Mouse (Mus musculus) neural tube, embryonic 11.5 days (tissue): ENCODE data around the gene Ston2. TPM values are rescaled to one million over a fixed set of nuclear protein-coding genes. Genes with fewer than 3 reads are reported as not detected.

Experiments
- ATAC-seq: fragments of 200-750 bp; cut with Nextera tagmentation; 2 replicates; pipeline ENCODE4 v1.8.0; 2017; ENCODE audit warnings: moderate number of reproducible peaks, mild to moderate bottlenecking, moderate TSS enrichment, moderate library complexity; ENCODE audit not compliant: insufficient read depth, low FRiP score, low TSS enrichment
- DNase-seq: peaks from one replicate; pipeline ENCODE4 v3.0.0-alpha.2; 2015; ENCODE audit warnings: low spot score
- H3K27ac ChIP-seq: fragments of 300-500 bp; sonication (generic); 2 replicates; pipeline ENCODE4 v1.5.1; 2014; ENCODE audit warnings: low read depth, mild to moderate bottlenecking, low read length
- H3K27me3 ChIP-seq: fragments of 300-500 bp; sonication (generic); 2 replicates; pipeline ENCODE4 v1.6.1; 2014; ENCODE audit warnings: mild to moderate bottlenecking, low read length, mixed read lengths; ENCODE audit not compliant: control insufficient read depth, insufficient read depth
- H3K36me3 ChIP-seq: fragments of 300-500 bp; sonication (generic); 2 replicates; pipeline ENCODE4 v1.6.1; 2014; ENCODE audit warnings: mild to moderate bottlenecking, low read length, moderate library complexity, mixed read lengths; ENCODE audit not compliant: control insufficient read depth, insufficient read depth
- H3K4me1 ChIP-seq: fragments of 300-500 bp; sonication (generic); 2 replicates; pipeline ENCODE4 v1.6.1; 2014; ENCODE audit warnings: low read length, mixed read lengths; ENCODE audit not compliant: control insufficient read depth, insufficient read depth
- H3K4me2 ChIP-seq: fragments of 300-500 bp; sonication (generic); 2 replicates; pipeline ENCODE4 v1.6.1; 2014; ENCODE audit warnings: low read depth, mild to moderate bottlenecking, moderate library complexity
- H3K4me3 ChIP-seq: fragments of 300-500 bp; sonication (generic); 2 replicates; pipeline ENCODE4 v1.5.1; 2014; ENCODE audit warnings: low read depth, low read length
- H3K9ac ChIP-seq: fragments of 300-500 bp; sonication (generic); 2 replicates; pipeline ENCODE4 v1.6.1; 2014; ENCODE audit warnings: mild to moderate bottlenecking, low read length
- H3K9me3 ChIP-seq: fragments of 300-500 bp; sonication (generic); 2 replicates; pipeline ENCODE4 v1.6.1; 2016; ENCODE audit warnings: low read length; ENCODE audit not compliant: control insufficient read depth
- WGBS: fragments of 180-500 bp; shearing (Covaris S2); extraction: QIAGEN DNeasy Blood & Tissue Kit; methylation state at CpG from one replicate; pipeline ENCODE4 v1.1.7; 2014; 5-methylcytosine and 5-hydroxymethylcytosine counted together
- polyA plus RNA-seq: library from polyadenylated mRNA; unstranded; fragments of >200 nt; fragmentation: Nextera tagmentation; extraction: Ambion mirVana; gene quantifications from 2 replicates; pipeline ENCODE4 v1.2.1, GENCODE M21; 2014

The Ston2 gene
- polyA plus RNA-seq, result 7.3 and 9.6 TPM in 2 replicates

DNA sequence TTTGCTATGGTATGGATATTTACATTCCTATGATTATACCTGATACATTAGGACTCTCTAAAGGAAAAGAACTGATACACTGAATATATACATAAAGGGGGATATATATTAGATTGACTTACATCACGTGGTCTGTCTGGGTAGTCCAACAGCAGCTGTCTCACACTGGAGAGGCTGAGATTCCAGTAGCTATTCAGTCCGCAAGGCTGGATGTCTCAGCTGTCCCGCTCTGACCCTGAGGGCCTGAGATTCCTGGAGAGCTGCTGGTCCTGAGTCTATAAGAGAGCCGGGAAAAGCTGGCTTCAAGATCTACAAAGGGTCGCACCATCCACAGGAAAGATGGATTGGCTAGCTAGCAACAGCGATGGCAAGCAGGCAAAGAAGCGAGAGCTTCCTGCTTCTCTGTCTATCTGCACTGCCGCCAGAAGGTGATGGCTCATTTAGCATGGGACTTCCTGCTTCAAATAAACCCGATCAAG is at the start of gene Ston2:
Gene Ston2 (minus strand): TSS at position 429 of the 479 bp plus-strand sequence.
- no peaks in the 10 kb centered on the region for H3K4me1 ChIP-seq
- ATAC-seq, result no peak
- H3K4me2 ChIP-seq, result no peak within 1 kb of the TSS
- H3K27ac ChIP-seq, result no peak within 1 kb of the TSS
- no peak within 1 kb of the TSS for H3K9ac ChIP-seq
- WGBS, result 71% methylated on average over 9 of the region's 9 CpGs
- H3K9me3 ChIP-seq, result no peaks in the 10 kb centered on the region
- no peaks in the 10 kb centered on the region for H3K27me3 ChIP-seq
- H3K4me3 ChIP-seq, result no peak within 1 kb of the TSS
- no peaks in the 10 kb centered on the region for H3K36me3 ChIP-seq
- DNase-seq, result no peak

DNA sequence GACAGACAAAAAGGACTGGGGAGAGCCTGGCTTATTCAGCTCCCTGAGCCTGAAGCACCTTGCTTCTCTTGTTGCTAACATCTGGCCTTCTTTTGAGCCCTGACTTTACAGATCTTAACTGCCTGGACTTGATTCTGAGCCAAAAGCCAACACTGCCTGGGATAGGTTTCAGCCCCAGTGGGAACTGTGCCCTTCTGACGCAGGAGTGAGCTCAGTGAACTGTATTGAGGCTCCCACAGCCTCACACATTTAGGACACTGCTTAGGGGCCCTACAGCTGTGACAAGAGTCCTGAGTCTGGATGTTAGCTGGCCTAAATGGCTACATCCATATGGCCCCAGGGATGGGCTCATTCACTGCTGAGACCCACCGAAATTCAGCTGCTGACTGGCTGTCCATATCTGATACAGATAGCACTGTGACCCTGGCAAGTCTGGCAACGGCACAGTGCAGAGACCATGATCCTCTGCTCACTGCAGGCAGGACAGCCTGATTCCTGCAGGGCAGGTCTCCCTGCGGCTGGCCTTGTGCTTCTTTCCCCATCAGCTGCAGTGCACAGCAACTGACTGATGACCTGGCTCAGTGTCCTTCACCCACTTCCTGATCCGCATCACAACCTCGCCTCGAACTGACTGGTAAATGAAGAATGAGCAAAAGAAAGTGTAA is 49.3 kb upstream of the Ston2 start:
- Histone ChIP-seq H3K27ac (no peak overlapping the region), H3K36me3 (peaks cover 5% of the 10 kb centered on the region; the same call in 1 of the 2 replicates), H3K9ac (no peak overlapping the region), H3K9me3 (no peaks in the 10 kb centered on the region), H3K4me1 (no peaks in the 10 kb centered on the region), H3K4me3 (no peak overlapping the region), H3K4me2 (no peak overlapping the region), H3K27me3 (no peaks in the 10 kb centered on the region)
- 92% methylated on average over 7 of the region's 7 CpGs for WGBS
- no peak for DNase-seq
- ATAC-seq, result no peak

DNA sequence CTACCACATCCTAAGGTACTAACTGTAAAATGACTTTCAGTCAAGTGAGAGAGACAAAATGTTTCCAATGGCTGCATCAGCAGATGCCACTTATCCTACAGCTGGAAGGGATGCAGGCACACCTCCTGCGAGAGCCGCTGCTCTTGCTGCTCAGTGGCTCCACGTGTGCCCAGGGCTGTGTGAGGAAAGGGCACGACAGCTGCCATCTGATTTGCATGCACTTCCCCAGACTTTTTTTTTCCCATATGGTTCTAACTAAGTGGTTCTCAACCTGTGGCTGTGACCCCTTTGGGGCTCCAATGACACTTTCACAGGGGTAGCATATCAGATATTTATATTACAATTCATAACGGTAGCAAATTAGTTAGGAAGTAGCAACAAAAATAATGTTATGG is 45.7 kb upstream of the Ston2 start:
- no peak overlapping the region for H3K4me3 ChIP-seq
- H3K27ac ChIP-seq, result no peak overlapping the region
- H3K4me2 ChIP-seq, result no peak overlapping the region
- 73% methylated on average over 5 of the region's 5 CpGs for WGBS
- no peaks in the 10 kb centered on the region for H3K27me3 ChIP-seq
- no peak overlapping the region for H3K9ac ChIP-seq
- ATAC-seq (no peak), DNase-seq (no peak)
- H3K36me3 ChIP-seq, result no peaks in the 10 kb centered on the region; the same call in 1 of the 2 replicates
- no peaks in the 10 kb centered on the region for H3K9me3 ChIP-seq
- H3K4me1 ChIP-seq, result no peaks in the 10 kb centered on the region

DNA sequence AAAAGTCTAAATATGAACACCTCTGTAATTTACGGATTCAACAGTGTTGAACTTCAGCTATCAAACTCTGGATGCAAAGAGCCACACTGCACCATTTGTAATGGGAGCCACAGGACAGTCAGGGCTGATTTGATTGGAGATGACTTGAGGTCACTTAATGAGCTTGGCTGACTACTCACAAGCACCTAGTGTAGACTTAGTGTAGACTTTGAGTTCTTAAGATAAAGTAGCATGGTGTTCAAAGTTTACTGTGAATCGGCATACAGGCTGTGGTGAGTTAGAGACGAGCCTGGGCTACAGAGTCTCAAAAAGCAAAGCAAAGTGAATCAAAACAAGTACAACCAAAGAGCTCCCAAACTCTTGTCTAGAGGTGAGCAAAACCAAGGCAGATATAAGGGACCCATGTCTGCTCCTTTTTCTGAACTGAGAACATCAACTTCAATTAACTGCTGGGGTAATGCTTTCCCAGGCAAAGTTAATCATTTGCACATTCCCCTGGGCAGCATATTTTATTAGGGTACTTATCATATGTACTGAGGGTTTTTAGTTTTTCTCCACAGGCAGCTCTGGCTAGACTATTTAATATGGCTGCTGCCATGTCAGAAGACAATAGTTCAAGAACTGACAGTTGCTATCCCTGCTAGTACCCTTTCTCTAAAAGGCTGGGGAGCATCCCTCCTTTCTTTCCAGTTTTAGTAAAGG is 45.2 kb upstream of the Ston2 start:
- H3K36me3 ChIP-seq, result no peaks in the 10 kb centered on the region; the same call in 1 of the 2 replicates
- H3K4me2 ChIP-seq, result no peak overlapping the region
- DNase-seq (no peak), ATAC-seq (no peak)
- H3K9ac ChIP-seq, result no peak overlapping the region
- no peaks in the 10 kb centered on the region for H3K4me1 ChIP-seq
- no peaks in the 10 kb centered on the region for H3K9me3 ChIP-seq
- H3K27me3 ChIP-seq, result no peaks in the 10 kb centered on the region
- 94% methylated on average over 3 of the region's 3 CpGs for WGBS
- H3K4me3 ChIP-seq, result no peak overlapping the region
- no peak overlapping the region for H3K27ac ChIP-seq

DNA sequence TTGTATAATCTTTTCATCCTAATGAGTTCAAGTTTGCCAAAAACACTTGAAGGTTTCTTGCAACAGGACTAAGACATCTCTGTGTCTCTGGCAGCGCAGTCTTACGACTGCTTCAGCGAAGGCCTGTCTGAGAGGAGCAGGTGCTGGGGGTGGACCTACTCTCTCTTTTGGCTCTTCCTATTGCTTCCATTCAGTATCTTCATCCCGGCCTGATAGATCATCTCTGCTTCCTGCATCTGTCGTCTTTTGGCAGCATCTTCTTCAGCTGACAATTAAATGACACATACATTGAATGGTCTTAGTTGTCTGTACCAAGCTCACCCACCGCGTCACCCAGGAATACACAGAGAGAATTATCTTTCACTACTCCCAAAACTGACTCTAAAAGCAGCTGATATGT is 43.2 kb upstream of the Ston2 start:
- H3K4me2 ChIP-seq, result no peak overlapping the region
- no peaks in the 10 kb centered on the region for H3K4me1 ChIP-seq
- no peak for DNase-seq
- no peaks in the 10 kb centered on the region for H3K27me3 ChIP-seq
- 92% methylated on average over 7 of the region's 7 CpGs for WGBS
- no peak overlapping the region for H3K27ac ChIP-seq
- no peaks in the 10 kb centered on the region; the same call in 1 of the 2 replicates for H3K36me3 ChIP-seq
- no peaks in the 10 kb centered on the region for H3K9me3 ChIP-seq
- H3K9ac ChIP-seq, result no peak overlapping the region
- no peak overlapping the region for H3K4me3 ChIP-seq
- ATAC-seq, result no peak

DNA sequence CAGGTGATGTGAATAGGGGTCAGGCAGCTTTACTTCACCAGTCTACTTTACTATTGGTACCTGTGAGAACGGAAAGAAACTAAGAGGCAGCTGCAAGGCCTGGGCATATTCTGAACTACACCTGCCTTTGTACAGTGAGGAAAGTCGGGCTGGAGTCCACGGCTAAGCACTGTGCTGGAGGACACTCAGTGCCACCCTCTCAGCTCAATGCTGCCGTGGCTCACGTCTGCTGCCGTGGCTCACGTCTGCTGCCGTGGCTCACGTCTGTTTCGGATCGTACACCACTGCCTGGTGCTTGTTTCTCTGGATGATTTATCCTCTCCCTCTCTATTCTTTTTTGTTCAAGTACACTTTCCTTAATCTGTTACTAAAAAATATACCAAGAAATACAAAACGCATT is 32.3 kb upstream of the Ston2 start:
- 93% methylated on average over 12 of the region's 12 CpGs for WGBS
- DNase-seq (no peak), ATAC-seq (no peak)
- H3K4me1 ChIP-seq, result no peaks in the 10 kb centered on the region
- H3K9me3 ChIP-seq, result no peaks in the 10 kb centered on the region
- no peak overlapping the region for H3K27ac ChIP-seq
- H3K4me2 ChIP-seq, result no peak overlapping the region
- H3K9ac ChIP-seq, result no peak overlapping the region
- H3K4me3 ChIP-seq, result no peak overlapping the region
- peaks cover 9% of the 10 kb centered on the region for H3K36me3 ChIP-seq
- no peaks in the 10 kb centered on the region for H3K27me3 ChIP-seq

DNA sequence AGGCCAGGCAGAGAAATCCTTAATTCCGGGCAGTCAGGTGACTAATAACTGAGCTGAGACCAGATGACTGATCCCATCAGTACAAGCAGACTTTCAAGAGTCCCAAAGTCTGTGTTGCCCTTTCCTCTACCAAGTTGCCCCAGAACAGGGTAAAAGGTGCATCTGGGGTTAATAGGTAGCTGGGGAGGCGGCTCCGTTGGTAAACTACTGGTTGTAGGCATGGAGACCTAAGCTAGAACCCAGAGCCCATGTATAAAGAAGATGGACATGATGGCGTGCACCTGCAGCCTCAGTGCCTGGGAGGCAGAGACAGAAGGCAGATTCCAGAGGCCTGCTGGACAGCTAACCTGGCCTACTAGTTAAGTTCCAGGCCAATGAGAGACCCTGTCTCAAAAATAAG is 30.5 kb upstream of the Ston2 start:
- Histone ChIP-seq H3K9ac (no peak overlapping the region), H3K4me2 (no peak overlapping the region), H3K4me3 (no peak overlapping the region), H3K27ac (no peak overlapping the region), H3K36me3 (peaks cover 14% of the 10 kb centered on the region), H3K27me3 (no peaks in the 10 kb centered on the region), H3K9me3 (no peaks in the 10 kb centered on the region), H3K4me1 (no peaks in the 10 kb centered on the region)
- WGBS, result 91% methylated on average over 4 of the region's 4 CpGs
- DNase-seq, result no peak
- no peak for ATAC-seq

DNA sequence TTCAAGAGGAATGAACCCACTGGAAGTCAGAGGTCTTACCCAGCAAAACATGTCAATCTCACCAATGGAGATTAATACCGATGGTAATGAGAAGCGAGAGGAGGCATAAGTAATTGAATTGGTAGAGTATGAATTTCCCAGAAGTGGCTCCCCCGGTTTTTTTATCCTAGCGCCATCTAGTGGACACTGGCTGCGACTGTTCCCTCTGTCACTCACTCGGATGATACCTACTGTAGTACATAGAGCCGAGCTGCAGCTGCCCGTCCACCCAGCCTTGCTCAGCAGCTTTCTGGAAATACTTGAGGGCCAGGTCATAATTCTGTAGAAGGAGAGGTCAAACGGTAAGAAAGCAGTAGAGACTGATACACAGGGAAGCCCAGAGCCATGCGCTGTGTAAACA is 27.8 kb upstream of the Ston2 start:
- Histone ChIP-seq H3K9me3 (no peaks in the 10 kb centered on the region), H3K4me1 (no peaks in the 10 kb centered on the region), H3K9ac (no peak overlapping the region), H3K27ac (no peak overlapping the region), H3K27me3 (no peaks in the 10 kb centered on the region), H3K4me2 (no peak overlapping the region), H3K36me3 (peaks cover 12% of the 10 kb centered on the region), H3K4me3 (no peak overlapping the region)
- whole genome bisulfite sequencing, result 32% methylated on average over 10 of the region's 10 CpGs
- DNase-seq (peak; percentile 71), ATAC-seq (peak; percentile 53; the same call in 1 of the 2 replicates)

DNA sequence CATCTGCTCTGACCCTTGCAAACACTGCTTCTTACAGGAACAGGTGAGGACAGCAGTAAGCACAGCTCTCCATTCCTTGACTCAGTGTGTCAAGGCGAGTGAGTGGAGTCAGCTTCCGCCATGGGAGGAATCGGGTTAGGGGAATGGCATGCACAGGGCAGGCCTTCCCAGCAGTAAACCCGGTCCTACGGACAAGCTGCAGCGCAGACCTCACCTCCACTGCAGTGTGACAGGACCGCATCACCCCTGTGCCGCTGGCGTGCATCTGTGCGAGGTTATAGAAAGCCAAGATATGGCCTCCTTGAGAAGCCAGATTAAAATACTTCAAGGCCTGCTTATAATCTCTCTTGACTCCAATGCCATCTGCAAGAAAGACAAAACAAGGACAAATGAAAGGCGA is 27.4 kb upstream of the Ston2 start:
- no peak for DNase-seq
- no peak for ATAC-seq
- WGBS, result 97% methylated on average over 11 of the region's 11 CpGs
- H3K9ac ChIP-seq, result no peak overlapping the region
- H3K9me3 ChIP-seq, result no peaks in the 10 kb centered on the region
- no peak overlapping the region for H3K4me2 ChIP-seq
- H3K27me3 ChIP-seq, result no peaks in the 10 kb centered on the region
- H3K4me1 ChIP-seq, result no peaks in the 10 kb centered on the region
- peaks cover 14% of the 10 kb centered on the region for H3K36me3 ChIP-seq
- H3K27ac ChIP-seq, result no peak overlapping the region
- H3K4me3 ChIP-seq, result no peak overlapping the region
